Mouse (Mus musculus): Measurements from ENCODE around the gene Clca3a1. TPM values are rescaled to one million over a fixed set of nuclear protein-coding genes. Genes with fewer than 3 reads are reported as not detected.

Clca3a1 gene
- polyA plus RNA-seq, 1 experiment from 2014 or later, result 0.08 TPM

GRCm38 (mm10) chr3:144697154-144697553 lies 63.6 kb downstream of the Clca3a1 start:
- in situ Hi-C loops (cut with MboI; ENCODE audit: low pct_unique_long_range_greater_than_20kb), result no loop called here
- ChIA-PET POLR2A (no interaction called here), CTCF (interaction anchor here (1.0 to 1.7 kb wide), 3 partner anchors 15 to 24 kb away, joined by 3 to 8 read pairs (median 3); no protein-coding TSS in a partner anchor)
- ATAC-seq, result no peak
- no peak for DNase-seq (ENCODE audit: low read depth, low spot score)
- no peaks in the 10 kb centered on the region for H3K27me3 ChIP-seq
- no peak for TF ChIP-seq CTCF (IDR thresholded peaks at IDR 0.05)

- no peak for ATAC-seq
- ChIA-PET POLR2A (interaction anchor here (1.0 to 1.1 kb wide), 2 partner anchors 18 to 80 kb away, joined by 3 read pairs; no protein-coding TSS in a partner anchor), CTCF (interaction anchor here (1.0 to 1.7 kb wide), 6 partner anchors 9 to 26 kb away, joined by 3 to 7 read pairs (median 3); no protein-coding TSS in a partner anchor)
- H3K27me3 ChIP-seq, result no peaks in the 10 kb centered on the region
- TF ChIP-seq CTCF (IDR thresholded peaks at IDR 0.05), result no peak
- in situ Hi-C loops (cut with MboI; ENCODE audit: low pct_unique_long_range_greater_than_20kb), result no loop called here
- DNase-seq (ENCODE audit: low read depth, low spot score), result no peak
Measured at GRCm38 (mm10) chr3:144694941-144695340, 65.8 kb downstream of the Clca3a1 start.

- no peak for ATAC-seq
- in situ Hi-C loops (cut with MboI; ENCODE audit: low pct_unique_long_range_greater_than_20kb), result no loop called here
- TF ChIP-seq CTCF (IDR thresholded peaks at IDR 0.05), result no peak
- no peak for DNase-seq (ENCODE audit: low read depth, low spot score)
- CTCF ChIA-PET, result interaction anchor here (0.9 to 1.7 kb wide), 7 partner anchors 10 to 27 kb away, joined by 3 to 7 read pairs (median 3); no protein-coding TSS in a partner anchor
- POLR2A ChIA-PET, result interaction anchor here (1.1 kb wide), 1 partner anchor 79 kb away, joined by 3 read pairs; no protein-coding TSS in a partner anchor
- no peaks in the 10 kb centered on the region for H3K27me3 ChIP-seq
Measured at GRCm38 (mm10) chr3:144694040-144694439, 66.7 kb downstream of the Clca3a1 start.

GRCm38 (mm10) chr3:144692052-144692451 lies 68.7 kb downstream of the Clca3a1 start:
- ATAC-seq (no peak), DNase-seq (ENCODE audit: low read depth, low spot score) (no peak)
- TF ChIP-seq CTCF (IDR thresholded peaks at IDR 0.05), result peak; percentile 61
- POLR2A ChIA-PET, result interaction anchor here (0.8 to 1.2 kb wide), 3 partner anchors 14 to 28 kb away, joined by 3 read pairs; partner anchors contain the start of gene Sh3glb1
- in situ Hi-C loops (cut with MboI; ENCODE audit: low pct_unique_long_range_greater_than_20kb), result no loop called here
- no peaks in the 10 kb centered on the region for H3K27me3 ChIP-seq
- CTCF ChIA-PET, result interaction anchor here (0.9 to 1.6 kb wide), 4 partner anchors 8 to 29 kb away, joined by 3 to 12 read pairs (median 4); no protein-coding TSS in a partner anchor

GRCm38 (mm10) chr3:144689236-144689635 lies 71.5 kb downstream of the Clca3a1 start:
- no peak for TF ChIP-seq CTCF (IDR thresholded peaks at IDR 0.05)
- DNase-seq (ENCODE audit: low read depth, low spot score), result no peak
- POLR2A ChIA-PET, result no interaction called here
- peak; percentile 37 for ATAC-seq
- CTCF ChIA-PET, result interaction anchor here (1.7 kb wide), 1 partner anchor 13 kb away, joined by 7 read pairs; no protein-coding TSS in a partner anchor
- no peaks in the 10 kb centered on the region for H3K27me3 ChIP-seq
- in situ Hi-C loops (cut with MboI; ENCODE audit: low pct_unique_long_range_greater_than_20kb), result no loop called here

GRCm38 (mm10) chr3:144688284-144688683 lies 72.5 kb downstream of the Clca3a1 start:
- TF ChIP-seq CTCF (IDR thresholded peaks at IDR 0.05), result no peak
- no peak for ATAC-seq
- in situ Hi-C loops (cut with MboI; ENCODE audit: low pct_unique_long_range_greater_than_20kb), result no loop called here
- H3K27me3 ChIP-seq, result no peaks in the 10 kb centered on the region
- POLR2A ChIA-PET, result interaction anchor here (0.7 to 1.0 kb wide), 2 partner anchors 28 to 236 kb away, joined by 3 read pairs; no protein-coding TSS in a partner anchor
- CTCF ChIA-PET, result interaction anchor here (1.7 kb wide), 1 partner anchor 14 kb away, joined by 7 read pairs; no protein-coding TSS in a partner anchor
- no peak for DNase-seq (ENCODE audit: low read depth, low spot score)

- CTCF ChIA-PET, result interaction anchor here (1.7 kb wide), 1 partner anchor 15 kb away, joined by 7 read pairs; no protein-coding TSS in a partner anchor
- in situ Hi-C loops (cut with MboI; ENCODE audit: low pct_unique_long_range_greater_than_20kb), result no loop called here
Measured at GRCm38 (mm10) chr3:144687618-144688017, 73.2 kb downstream of the Clca3a1 start.

GRCm38 (mm10) chr3:144686146-144686545 lies 74.6 kb downstream of the Clca3a1 start:
- in situ Hi-C loops (cut with MboI; ENCODE audit: low pct_unique_long_range_greater_than_20kb), result no loop called here
- no peaks in the 10 kb centered on the region for H3K27me3 ChIP-seq
- ChIA-PET CTCF (interaction anchor here (1.1 kb wide), 1 partner anchor 30 kb away, joined by 4 read pairs; no protein-coding TSS in a partner anchor), POLR2A (interaction anchor here (0.8 kb wide), 1 partner anchor 9 kb away, joined by 3 read pairs; no protein-coding TSS in a partner anchor)
- no peak for DNase-seq (ENCODE audit: low read depth, low spot score)
- no peak for ATAC-seq
- TF ChIP-seq CTCF (IDR thresholded peaks at IDR 0.05), result no peak

More at GRCm38 (mm10) chr3:144687618-144688017, 73.2 kb downstream of the Clca3a1 start:
- ATAC-seq, result no peak
- TF ChIP-seq CTCF (IDR thresholded peaks at IDR 0.05), result no peak
- POLR2A ChIA-PET, result interaction anchor here (1.0 kb wide), 1 partner anchor 29 kb away, joined by 3 read pairs; no protein-coding TSS in a partner anchor
- no peaks in the 10 kb centered on the region for H3K27me3 ChIP-seq
- no peak for DNase-seq (ENCODE audit: low read depth, low spot score)

- ChIA-PET CTCF (interaction anchor here (1.0 to 1.6 kb wide), 3 partner anchors 11 to 66 kb away, joined by 3 to 5 read pairs (median 3); no protein-coding TSS in a partner anchor), POLR2A (no interaction called here)
- ATAC-seq, result peak; percentile 37
- in situ Hi-C loops (cut with MboI; ENCODE audit: low pct_unique_long_range_greater_than_20kb), result no loop called here
- H3K27me3 ChIP-seq, result no peaks in the 10 kb centered on the region
- TF ChIP-seq CTCF (IDR thresholded peaks at IDR 0.05), result no peak
- no peak for DNase-seq (ENCODE audit: low read depth, low spot score)
Measured at GRCm38 (mm10) chr3:144683136-144683814, 77.5 kb downstream of the Clca3a1 start.

- ChIA-PET POLR2A (interaction anchor here (1.2 kb wide), 1 partner anchor 44 kb away, joined by 4 read pairs; no protein-coding TSS in a partner anchor), CTCF (interaction anchor here (0.8 to 1.6 kb wide), 5 partner anchors 8 to 137 kb away, joined by 3 to 6 read pairs (median 3); no protein-coding TSS in a partner anchor)
Measured at GRCm38 (mm10) chr3:144681542-144681941, 79.2 kb downstream of the Clca3a1 start.

More at GRCm38 (mm10) chr3:144681542-144681941, 79.2 kb downstream of the Clca3a1 start:
- no peak for ATAC-seq
- no peak for TF ChIP-seq CTCF (IDR thresholded peaks at IDR 0.05)
- no peaks in the 10 kb centered on the region for H3K27me3 ChIP-seq
- DNase-seq (ENCODE audit: low read depth, low spot score), result no peak
- in situ Hi-C loops (cut with MboI; ENCODE audit: low pct_unique_long_range_greater_than_20kb), result no loop called here

Data from Patski (cell line).